Mouse (Mus musculus) testis, adult 2 months (tissue): ENCODE measurements around the gene Rbfox1.

ENCODE experiments used
- CTCF ChIP-seq: fragments of 200-500 bp; IDR thresholded peaks from 2 replicates; pipeline ENCODE4 v1.5.1; 2012; ENCODE audit warnings: low read depth, mild to moderate bottlenecking, inconsistent platforms, low read length, moderate library complexity; ENCODE audit not compliant: control insufficient read depth, insufficient read depth, insufficient replicate concordance
- POLR2A ChIP-seq: fragments of 200-500 bp; IDR thresholded peaks from 2 replicates; pipeline ENCODE4 v1.6.1; 2012; ENCODE audit warnings: low read depth, mild to moderate bottlenecking, inconsistent platforms, low read length, moderate library complexity; ENCODE audit not compliant: control insufficient read depth

DNA sequence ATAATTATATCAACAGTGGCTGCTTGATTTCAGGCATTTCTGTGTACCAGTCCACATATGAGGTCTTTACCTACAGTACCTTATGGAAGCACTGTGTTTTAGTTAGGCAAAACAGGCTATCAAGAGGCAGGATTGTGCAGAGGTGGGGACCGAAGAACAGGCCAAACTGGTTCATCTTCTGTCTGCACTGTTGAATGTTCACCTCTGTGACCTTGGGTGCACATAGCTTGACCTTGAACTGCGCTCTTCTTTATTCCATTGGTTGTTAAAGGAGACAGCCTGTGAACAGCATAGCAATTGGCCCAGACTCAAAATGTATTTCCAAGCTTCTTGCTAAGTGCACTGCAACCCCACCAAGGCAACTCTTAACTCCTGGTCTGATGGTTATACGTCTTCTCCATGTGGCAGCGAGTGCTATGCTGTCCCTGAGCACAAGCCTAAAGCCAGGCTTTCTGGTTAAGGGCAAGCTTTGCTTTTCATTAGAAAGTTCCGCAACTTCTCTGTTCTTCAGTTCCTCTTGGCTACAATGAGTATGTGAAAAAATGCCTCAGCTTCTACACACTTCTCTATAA, 1196.6 kb downstream of the Rbfox1 start:
- TF ChIP-seq CTCF (no peak), POLR2A (no peak)
